Mouse (Mus musculus): Measurements from ENCODE around the gene Spag8. TPM values are rescaled to one million over a fixed set of nuclear protein-coding genes. Genes with fewer than 3 reads are reported as not detected.

Gene Spag8
- polyA plus RNA-seq, 1 experiment from 2014 or later, result 7.7 TPM

DNA sequence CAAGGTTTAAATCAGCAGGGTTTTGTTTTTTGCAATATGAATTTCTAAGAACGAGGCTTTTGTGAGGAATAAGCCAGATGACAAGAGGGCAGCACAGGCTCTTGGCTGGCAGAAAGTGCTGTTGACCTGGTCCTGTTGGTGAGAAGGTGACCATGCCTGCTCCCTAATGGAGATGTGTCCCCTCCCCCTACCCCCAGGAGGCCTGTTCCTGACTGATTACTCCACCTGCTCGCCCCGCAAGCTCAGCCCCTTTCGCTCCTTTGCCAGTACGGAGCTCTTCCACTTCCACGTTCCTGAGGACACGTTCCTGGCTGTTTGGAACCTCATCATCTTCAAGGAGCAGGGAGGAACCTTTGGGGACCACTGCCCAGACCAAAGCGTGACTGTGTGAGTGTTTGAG is 20.3 kb upstream of the Spag8 start:
- Histone ChIP-seq H3K4me3 (no peak overlapping the region), H3K9ac (no peak overlapping the region), H3K27ac (no peak overlapping the region), H3K4me1 (peaks cover 39% of the 10 kb centered on the region), H3K4me2 (no peak overlapping the region), H3K9me3 (no peaks in the 10 kb centered on the region), H3K36me3 (replicated peaks) (peaks cover 22% of the 10 kb centered on the region), H3K27me3 (replicated peaks) (no peaks in the 10 kb centered on the region)
- ATAC-seq (replicated peaks), result no peak
- 76% methylated on average over 8 of the region's 8 CpGs for WGBS

DNA sequence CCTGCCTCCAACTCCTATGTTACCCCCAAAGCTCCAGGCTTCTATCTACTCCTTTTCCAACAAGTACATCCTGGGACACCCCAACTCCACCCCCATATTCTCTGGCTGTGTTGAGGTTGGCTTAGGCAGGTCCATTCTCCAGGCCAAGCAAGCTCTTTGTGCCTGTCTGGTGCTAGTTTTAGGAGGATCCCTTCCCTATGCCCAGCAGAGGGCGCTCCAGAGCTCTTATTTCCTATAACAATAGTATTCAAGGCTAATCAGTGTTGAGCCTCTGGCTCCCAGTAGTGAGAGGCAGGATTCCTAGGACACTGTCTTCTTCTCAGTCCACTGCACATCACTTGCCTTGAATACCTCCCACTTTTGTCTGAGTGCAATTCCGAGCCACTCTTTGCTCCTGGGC is 18.7 kb upstream of the Spag8 start:
- Histone ChIP-seq H3K4me3 (0 out of 2 replicates have a peak overlapping the region, but pooled peaks have one; percentile 18), H3K4me2 (peak overlapping the region; percentile 92), H3K27ac (no peak overlapping the region), H3K27me3 (replicated peaks) (no peaks in the 10 kb centered on the region), H3K9me3 (no peaks in the 10 kb centered on the region), H3K4me1 (peaks cover 42% of the 10 kb centered on the region), H3K9ac (no peak overlapping the region; the same call in 1 of the 2 replicates), H3K36me3 (replicated peaks) (peaks cover 13% of the 10 kb centered on the region)
- ATAC-seq (replicated peaks), result peak; percentile 21; the same call in 1 of the 2 replicates
- WGBS, result 1% methylated on average over 2 of the region's 2 CpGs

DNA sequence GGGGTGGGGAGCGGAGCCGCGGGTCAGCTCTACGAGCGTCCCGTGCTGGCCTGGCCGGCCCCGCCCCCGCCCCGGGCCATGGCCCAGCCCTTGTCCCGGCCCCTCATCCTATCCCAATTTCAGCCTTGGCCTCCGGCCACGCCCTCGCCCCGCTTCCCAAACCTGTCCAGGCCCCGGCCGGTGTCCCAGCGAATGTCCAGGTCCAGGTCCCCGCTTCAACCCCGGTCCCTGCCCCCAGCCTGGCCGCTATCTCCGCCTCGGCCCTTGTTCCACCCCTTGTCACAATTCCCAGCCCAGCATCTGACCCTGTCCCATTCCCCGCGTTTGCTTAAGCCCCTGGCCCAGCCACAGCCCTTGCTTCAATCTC is 16.0 kb upstream of the Spag8 start:
- Histone ChIP-seq H3K9ac (peak overlapping the region; percentile 87), H3K4me1 (peaks cover 42% of the 10 kb centered on the region), H3K9me3 (no peaks in the 10 kb centered on the region), H3K36me3 (replicated peaks) (no peaks in the 10 kb centered on the region; the same call in 1 of the 2 replicates), H3K27ac (peak overlapping the region; percentile 77), H3K27me3 (replicated peaks) (peaks cover 8% of the 10 kb centered on the region), H3K4me2 (peak overlapping the region; percentile 92), H3K4me3 (peak overlapping the region; percentile 85)
- WGBS, result under 1% methylated on average over 25 of the region's 25 CpGs
- ATAC-seq (replicated peaks), result peak; percentile 57; the same call in 1 of the 2 replicates

DNA sequence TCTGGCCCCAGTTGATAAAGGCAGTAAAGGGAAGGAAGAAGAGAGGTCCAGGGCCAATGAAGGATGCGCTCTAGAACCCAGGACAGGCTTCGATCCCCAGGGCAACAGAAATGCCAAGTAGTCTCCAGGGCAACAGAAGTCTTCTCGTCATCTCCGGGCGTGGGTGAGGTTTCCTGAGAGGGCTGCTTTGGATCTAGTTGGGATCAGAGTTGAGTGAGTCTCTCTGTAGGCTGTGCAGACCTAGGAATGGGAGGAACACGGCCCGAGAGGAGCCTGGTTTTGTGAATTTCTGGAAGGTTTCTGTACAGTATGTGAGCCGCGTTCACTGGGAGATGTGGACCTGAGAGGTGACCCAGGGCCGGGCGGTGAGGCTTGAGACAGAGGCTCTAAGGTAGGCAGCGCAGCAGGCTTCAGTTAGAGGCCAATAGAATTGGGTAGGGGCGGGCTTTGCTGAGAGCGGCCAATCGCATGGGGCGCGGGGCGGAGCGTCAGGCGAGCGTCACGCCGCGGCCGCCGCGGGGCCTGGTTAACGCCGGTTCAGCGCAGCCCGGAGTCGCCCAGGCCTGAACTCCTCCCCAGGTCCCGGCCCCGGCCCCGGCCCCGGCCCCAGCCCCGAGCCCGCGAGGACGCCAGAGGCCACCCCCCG is 15.5 kb upstream of the Spag8 start, which contains the start of the genes Tmem8b and Fam221b:
Tmem8b (plus strand) TSS at position 190 of the 646 bp plus-strand sequence.
Fam221b (minus strand) TSS at position 364 of the 646 bp plus-strand sequence.
- WGBS, result 2% methylated on average over 33 of the region's 41 CpGs
- peak within 1 kb of the TSS; percentile 92 for H3K4me2 ChIP-seq
- H3K36me3 ChIP-seq (replicated peaks), result no peaks in the 10 kb centered on the region
- peak; percentile 95 for ATAC-seq (replicated peaks)
- H3K27ac ChIP-seq, result peak within 1 kb of the TSS; percentile 77
- peak within 1 kb of the TSS; percentile 87 for H3K9ac ChIP-seq
- H3K9me3 ChIP-seq, result no peaks in the 10 kb centered on the region
- H3K4me1 ChIP-seq, result peaks cover 42% of the 10 kb centered on the region
- peaks cover 9% of the 10 kb centered on the region for H3K27me3 ChIP-seq (replicated peaks)
- H3K4me3 ChIP-seq, result peak within 1 kb of the TSS; percentile 85

DNA sequence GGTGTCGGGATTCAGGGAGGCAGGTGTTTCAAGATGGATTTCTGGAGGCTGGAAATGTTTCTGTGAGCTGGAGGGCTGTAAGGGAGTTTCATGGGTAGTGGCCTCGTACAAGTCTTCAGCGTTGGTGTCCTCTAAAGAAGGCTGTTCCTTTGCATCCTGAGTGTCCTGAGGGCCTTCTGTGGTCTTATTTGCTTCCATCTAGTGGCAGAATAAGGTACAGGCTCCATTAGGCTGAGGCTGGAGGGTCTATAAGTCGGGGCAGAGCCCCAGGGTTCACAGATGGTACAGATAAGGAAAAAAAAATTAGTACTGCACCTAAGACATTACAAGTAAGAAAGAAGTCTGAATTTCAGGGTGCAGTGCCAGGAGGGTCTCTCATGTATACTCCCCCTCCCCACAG is 13.0 kb upstream of the Spag8 start:
- no peak overlapping the region for H3K9ac ChIP-seq
- peaks cover 24% of the 10 kb centered on the region for H3K4me1 ChIP-seq
- H3K36me3 ChIP-seq (replicated peaks), result no peaks in the 10 kb centered on the region
- no peak for ATAC-seq (replicated peaks)
- H3K27me3 ChIP-seq (replicated peaks), result peaks cover 23% of the 10 kb centered on the region
- H3K27ac ChIP-seq, result no peak overlapping the region
- H3K4me2 ChIP-seq, result no peak overlapping the region
- 26% methylated on average over 4 of the region's 4 CpGs for WGBS
- no peaks in the 10 kb centered on the region for H3K9me3 ChIP-seq
- no peak overlapping the region for H3K4me3 ChIP-seq

DNA sequence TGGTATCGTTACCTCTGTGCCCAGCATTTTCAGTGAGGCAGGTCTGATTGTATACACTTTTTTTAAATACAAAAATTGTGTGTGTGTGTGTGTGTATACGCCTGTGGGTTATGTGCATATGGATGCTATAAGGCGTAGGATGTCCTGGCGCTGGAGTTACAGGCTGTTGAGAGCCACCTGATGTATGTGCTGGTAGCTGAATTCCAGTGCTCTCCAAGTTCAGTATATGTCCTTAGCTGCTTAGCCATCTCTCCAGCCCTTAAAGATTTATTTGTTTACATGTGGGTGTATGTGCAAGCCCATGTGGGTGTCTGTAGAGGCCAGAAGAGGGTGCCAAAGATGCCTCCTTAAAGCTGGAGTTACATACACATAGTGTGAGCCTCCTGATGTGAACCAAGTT is 3.8 kb upstream of the Spag8 start:
- Histone ChIP-seq H3K9ac (no peak overlapping the region), H3K36me3 (replicated peaks) (no peaks in the 10 kb centered on the region), H3K4me1 (peaks cover 13% of the 10 kb centered on the region), H3K4me2 (peak overlapping the region; percentile 93), H3K9me3 (no peaks in the 10 kb centered on the region), H3K4me3 (peak overlapping the region; percentile 93), H3K27ac (peak overlapping the region; percentile 95), H3K27me3 (replicated peaks) (0 out of 2 replicates have a peak, but pooled peaks cover 9% of the 10 kb centered on the region)
- ATAC-seq (replicated peaks), result no peak
- WGBS, result 60% methylated on average over 4 of the region's 4 CpGs

DNA sequence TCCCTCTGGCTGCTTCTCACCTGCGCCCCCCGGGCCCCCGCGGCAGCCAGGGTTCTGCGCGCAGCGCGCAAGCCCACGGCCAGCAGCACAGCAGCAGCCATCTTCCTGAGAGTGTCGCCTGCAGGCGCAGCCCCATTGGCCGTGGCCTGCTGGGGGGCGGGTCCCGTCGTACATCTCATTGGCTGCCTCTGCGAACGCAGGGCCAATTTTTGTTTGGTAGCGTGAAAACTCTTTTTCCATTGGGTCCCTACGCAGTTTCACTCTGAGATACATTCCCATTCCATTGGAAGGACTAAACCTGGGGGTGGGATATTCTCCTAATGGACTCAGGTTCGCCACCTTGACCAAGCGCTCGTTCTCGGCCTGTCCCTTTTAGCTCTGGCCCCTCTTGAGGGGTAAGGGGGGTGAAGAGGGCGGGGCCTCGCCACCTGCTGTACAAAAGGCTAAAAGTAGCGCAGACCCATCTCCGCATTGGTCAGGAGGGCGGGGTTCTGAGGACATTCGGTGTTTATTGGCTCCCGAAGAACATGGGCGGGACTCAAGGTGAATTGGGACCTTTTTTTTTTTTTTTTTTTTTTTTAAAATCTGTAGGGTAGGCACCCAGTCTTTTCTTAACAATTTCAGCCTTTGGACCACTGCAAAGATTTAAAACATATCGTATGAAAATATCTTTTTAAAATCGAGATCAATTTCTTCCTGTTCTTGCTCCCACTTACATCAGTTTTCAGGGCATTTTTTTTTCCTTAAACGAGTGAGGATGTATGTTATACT is 3.1 kb upstream of the Spag8 start, which contains the start of gene Hint2:
Hint2 (minus strand) TSS at position 128 of the 771 bp plus-strand sequence.
- WGBS, result 2% methylated on average over 34 of the region's 34 CpGs
- Histone ChIP-seq H3K27ac (peak within 1 kb of the TSS; percentile 95), H3K9ac (peak within 1 kb of the TSS; percentile 97), H3K27me3 (replicated peaks) (0 out of 2 replicates have a peak, but pooled peaks cover 7% of the 10 kb centered on the region), H3K9me3 (no peaks in the 10 kb centered on the region), H3K4me3 (peak within 1 kb of the TSS; percentile 93), H3K4me2 (peak within 1 kb of the TSS; percentile 93), H3K36me3 (replicated peaks) (no peaks in the 10 kb centered on the region), H3K4me1 (peaks cover 13% of the 10 kb centered on the region)
- peak; percentile 98 for ATAC-seq (replicated peaks)

DNA sequence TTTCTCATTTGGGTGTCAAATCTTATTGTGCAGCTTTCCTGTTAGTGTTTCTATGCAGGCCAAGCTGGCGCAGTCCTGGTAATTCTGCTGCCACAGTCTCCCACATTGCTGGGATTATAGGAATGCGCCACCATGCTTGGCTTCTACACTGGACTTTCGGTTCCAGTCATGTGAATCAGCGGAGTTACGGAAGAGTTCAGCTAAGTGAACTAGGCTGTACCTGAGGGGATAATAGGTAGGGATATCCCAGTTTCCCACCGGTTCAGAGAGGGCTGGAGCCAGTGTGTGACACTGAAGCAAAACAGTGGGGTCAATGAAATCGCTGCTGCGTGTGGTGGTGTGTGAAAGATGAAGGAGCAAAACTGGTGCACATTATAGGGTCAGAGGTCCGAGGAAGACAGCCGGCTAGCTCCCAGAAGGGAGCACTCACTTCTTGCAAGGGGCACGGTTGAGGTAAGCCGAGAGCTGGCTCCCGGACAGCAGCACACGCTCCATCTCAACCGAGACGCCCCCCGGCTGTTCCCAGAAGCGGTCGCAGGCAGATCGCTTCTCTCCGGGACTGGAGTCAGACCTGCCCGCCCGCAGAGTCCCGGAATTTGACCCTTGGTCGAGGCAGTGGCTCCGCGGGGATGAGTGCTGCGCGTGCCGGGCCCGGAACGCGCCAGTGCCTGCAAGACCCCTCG is 2.4 kb upstream of the Spag8 start:
- Histone ChIP-seq H3K4me2 (peak overlapping the region; percentile 93), H3K9me3 (no peaks in the 10 kb centered on the region), H3K36me3 (replicated peaks) (no peaks in the 10 kb centered on the region), H3K27me3 (replicated peaks) (0 out of 2 replicates have a peak, but pooled peaks cover 3% of the 10 kb centered on the region), H3K4me1 (peaks cover 13% of the 10 kb centered on the region), H3K9ac (peak overlapping the region; percentile 97), H3K27ac (peak overlapping the region; percentile 95), H3K4me3 (peak overlapping the region; percentile 93)
- 4% methylated on average over 34 of the region's 34 CpGs for WGBS
- no peak; the same call in none of the 2 replicates for ATAC-seq (replicated peaks)

DNA sequence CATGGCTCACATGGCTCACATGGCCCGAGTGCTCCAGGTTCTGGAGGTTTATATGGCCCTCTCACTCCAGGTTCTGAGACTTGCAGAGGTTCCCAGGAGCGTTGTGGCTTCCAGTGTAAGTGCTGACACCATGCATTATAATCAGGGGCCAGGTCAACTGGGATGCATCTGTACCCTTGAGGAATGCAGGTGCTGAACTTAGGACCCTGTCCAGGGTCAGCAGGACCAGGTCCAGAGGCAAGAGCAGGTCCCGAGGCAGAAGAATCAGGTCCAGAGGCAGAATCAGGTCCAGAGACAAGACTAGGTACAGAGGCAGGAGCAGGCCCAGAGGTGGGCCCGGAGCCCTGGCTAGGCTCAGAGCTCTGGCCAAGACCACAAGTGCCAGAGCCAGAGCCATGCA is 668 bp downstream of the Spag8 start:
- peak overlapping the region; percentile 29 for H3K4me3 ChIP-seq
- H3K9me3 ChIP-seq, result no peaks in the 10 kb centered on the region
- H3K27ac ChIP-seq, result 0 out of 2 replicates have a peak overlapping the region, but pooled peaks have one; percentile 28
- no peak overlapping the region for H3K9ac ChIP-seq
- H3K4me1 ChIP-seq, result peaks cover 13% of the 10 kb centered on the region
- ATAC-seq (replicated peaks), result no peak
- peak overlapping the region; percentile 47 for H3K4me2 ChIP-seq
- WGBS, result 88% methylated on average over 4 of the region's 4 CpGs
- H3K27me3 ChIP-seq (replicated peaks), result no peaks in the 10 kb centered on the region
- H3K36me3 ChIP-seq (replicated peaks), result peaks cover 6% of the 10 kb centered on the region; the same call in 1 of the 2 replicates

DNA sequence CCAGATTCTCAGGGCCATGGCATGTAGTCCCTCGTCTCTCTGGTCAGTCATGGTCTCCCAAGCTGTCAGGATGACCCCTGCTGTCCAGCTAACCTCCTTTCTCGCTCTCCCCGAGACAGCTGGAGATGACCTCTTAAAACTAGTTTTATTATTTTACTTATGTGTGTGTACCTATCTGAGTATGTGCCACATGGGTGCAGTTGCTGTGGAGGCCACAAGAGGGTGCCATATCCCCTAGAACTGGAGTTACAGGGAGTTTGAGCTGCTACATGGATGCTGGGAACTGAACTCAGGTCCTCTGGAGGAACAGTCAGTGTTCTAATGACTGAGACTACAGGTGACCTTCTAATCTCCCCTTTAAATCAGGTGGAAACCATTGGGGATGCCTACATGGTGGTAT is 3.6 kb downstream of the Spag8 start:
- Histone ChIP-seq H3K9ac (no peak overlapping the region), H3K27ac (no peak overlapping the region), H3K4me1 (peaks cover 4% of the 10 kb centered on the region; the same call in 1 of the 2 replicates), H3K27me3 (replicated peaks) (no peaks in the 10 kb centered on the region), H3K4me3 (no peak overlapping the region), H3K4me2 (no peak overlapping the region), H3K9me3 (no peaks in the 10 kb centered on the region), H3K36me3 (replicated peaks) (peaks cover 6% of the 10 kb centered on the region; the same call in 1 of the 2 replicates)
- ATAC-seq (replicated peaks), result no peak
- 95% methylated on average over 3 of the region's 3 CpGs for WGBS

DNA sequence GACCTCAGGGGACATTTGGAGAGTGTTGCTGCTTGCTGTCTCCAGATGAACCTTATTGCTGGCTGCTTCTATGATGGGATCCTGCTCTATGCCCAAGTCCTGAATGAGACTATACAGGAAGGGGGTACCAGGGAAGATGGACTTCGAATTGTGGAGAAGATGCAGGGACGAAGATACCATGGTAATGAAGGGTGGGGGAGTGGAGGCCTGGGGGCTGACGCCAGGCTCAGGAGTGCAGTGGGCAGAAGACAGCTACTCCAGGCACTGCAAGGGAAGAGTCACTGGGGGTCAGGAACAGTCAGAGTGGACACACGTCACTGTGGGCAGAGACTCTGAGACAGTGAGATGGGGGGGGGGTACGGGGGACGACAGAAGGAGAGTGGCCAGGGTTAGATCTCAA is 12.9 kb downstream of the Spag8 start:
- no peak overlapping the region for H3K27ac ChIP-seq
- H3K4me3 ChIP-seq, result no peak overlapping the region
- ATAC-seq (replicated peaks), result no peak
- no peaks in the 10 kb centered on the region for H3K4me1 ChIP-seq
- H3K4me2 ChIP-seq, result no peak overlapping the region
- no peak overlapping the region for H3K9ac ChIP-seq
- no peaks in the 10 kb centered on the region for H3K27me3 ChIP-seq (replicated peaks)
- WGBS, result 88% methylated on average over 6 of the region's 6 CpGs
- no peaks in the 10 kb centered on the region for H3K36me3 ChIP-seq (replicated peaks)
- no peaks in the 10 kb centered on the region for H3K9me3 ChIP-seq

DNA sequence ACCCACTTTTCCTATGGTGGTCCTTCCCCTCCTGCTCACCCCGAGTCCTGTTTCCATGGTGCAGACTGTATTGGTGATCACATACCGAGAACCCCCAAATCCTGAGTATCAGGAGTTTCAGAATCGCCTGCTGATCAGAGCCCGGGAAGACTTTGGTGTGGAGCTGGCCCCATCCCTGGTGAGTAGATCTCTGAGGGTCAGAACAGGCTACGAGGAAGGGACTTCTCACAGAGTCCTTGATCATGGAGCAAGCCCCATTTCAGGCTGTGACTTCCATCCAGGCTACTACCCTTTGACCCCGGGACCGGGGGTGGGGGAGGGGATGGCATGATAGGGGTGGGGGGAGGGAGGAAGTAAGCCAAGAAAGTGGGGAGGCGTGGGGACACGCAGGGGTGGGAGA is 13.3 kb downstream of the Spag8 start:
- Histone ChIP-seq H3K4me2 (no peak overlapping the region), H3K4me1 (no peaks in the 10 kb centered on the region), H3K36me3 (replicated peaks) (no peaks in the 10 kb centered on the region), H3K27ac (no peak overlapping the region), H3K9ac (no peak overlapping the region), H3K9me3 (no peaks in the 10 kb centered on the region), H3K27me3 (replicated peaks) (no peaks in the 10 kb centered on the region), H3K4me3 (no peak overlapping the region)
- 79% methylated on average over 9 of the region's 9 CpGs for WGBS
- no peak for ATAC-seq (replicated peaks)
